Mouse (Mus musculus): ENCODE measurements around the gene Hrh3.

Hrh3 gene

DNA sequence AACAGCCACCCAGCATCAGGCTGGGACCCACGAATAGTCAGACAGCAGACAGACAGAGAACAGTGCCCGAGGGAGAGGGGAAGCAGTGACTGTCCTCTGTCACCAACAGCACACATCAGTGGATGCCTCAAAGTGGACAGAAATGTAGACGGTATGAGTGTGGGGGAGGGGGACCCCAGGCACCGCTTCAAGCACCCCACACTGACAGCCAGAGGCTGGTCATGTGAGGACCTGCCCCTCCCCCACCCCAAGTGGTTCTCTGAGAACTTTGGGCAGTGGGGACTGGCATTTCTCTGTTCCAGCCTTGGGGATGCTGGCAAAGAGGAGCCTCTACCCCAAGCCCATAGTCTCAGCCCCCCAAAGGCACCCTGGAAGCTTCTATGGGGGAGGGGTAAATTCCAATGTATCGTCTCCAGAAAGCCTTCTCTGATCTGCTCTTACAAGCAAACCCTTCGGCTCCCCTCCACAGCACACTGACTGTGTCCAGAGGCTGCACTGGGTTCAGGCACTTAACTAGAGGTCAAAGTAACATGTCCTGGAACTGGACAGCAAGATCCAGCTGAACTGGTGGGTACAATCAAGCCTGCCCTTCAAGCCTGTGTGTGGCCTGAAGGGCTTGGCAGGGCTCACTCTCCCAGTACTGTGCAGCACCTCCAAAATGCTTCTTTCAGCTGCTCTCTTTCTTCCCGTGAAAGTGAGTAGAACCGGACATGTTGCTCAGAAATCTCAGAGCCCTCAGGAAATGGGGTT is 1.3 kb upstream of the Hrh3 start:
- no peak for DNase-seq (ENCODE audit: low spot score in 2 of 2)

GRCm38 (mm10) chr2:180104659-180105377 is 530 bp upstream of the Hrh3 start:
- DNase-seq (ENCODE audit: low spot score in 2 of 2) = no peak

GRCm38 (mm10) chr2:180103151-180103977 is 924 bp downstream of the Hrh3 start:
- no peak for DNase-seq (ENCODE audit: low spot score in 2 of 2)

DNA sequence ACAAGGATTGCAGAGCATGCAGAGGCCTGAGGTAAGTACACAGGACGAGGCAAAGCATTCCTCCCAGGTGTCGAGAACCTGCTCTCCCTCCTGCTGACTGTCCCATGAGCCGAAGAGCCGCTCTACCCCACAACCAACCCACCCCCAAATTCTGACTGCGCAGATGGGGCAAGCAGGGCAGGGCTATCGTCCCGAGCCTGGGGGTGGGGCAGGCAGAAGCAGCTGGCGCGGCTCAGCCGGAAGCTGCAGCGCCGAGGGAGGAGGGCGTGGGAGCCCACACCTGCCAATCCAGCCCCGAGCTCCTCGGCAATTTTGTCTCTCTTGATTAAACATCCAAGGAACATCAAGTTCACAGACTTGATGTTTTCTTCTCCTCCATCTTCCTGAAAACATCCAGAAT is 4.8 kb downstream of the Hrh3 start:
- DNase-seq (ENCODE audit: low spot score in 2 of 2) = no peak

DNA sequence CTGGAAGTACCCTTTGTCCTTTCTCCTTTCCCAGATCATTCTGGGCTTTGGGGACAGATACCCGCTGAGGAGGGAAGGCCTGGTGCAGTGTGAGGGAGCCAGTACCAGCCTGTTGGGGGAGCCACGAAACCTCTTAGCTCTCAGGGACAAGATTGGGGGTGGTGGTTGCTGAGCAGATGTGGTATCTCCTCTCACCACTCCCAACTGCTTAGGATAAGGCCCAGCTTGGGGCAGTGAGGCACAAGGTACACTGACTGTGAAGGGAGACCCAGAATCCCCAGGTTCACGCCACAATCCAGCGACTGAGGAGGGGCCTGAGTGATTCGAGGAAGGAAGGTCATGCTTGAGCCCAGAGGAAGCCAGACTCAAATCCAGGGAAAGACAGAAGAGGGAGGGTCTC is 6.1 kb downstream of the Hrh3 start:
- no peak for DNase-seq (ENCODE audit: low spot score in 2 of 2)

DNA sequence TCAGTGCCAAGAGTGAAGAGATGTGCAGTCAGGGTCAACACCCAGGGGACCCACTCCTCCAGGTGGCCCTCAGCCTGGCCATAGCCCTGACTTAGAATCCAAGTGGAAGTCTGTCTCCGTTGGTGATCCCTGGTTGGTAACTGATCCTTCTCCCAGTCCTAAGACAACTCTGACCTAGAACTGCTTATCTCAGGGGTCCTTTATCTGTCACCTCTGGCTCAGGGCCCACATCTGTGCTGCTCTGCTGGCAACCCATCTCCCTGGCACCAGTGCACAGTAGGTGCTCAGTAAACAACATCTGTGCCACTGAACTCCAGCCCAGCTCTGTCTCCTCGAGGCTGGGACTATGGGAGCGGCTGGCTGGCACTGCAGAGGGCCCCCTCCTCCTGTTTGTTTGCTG is 6.7 kb downstream of the Hrh3 start:
- DNase-seq (ENCODE audit: low spot score in 2 of 2) = no peak

DNA sequence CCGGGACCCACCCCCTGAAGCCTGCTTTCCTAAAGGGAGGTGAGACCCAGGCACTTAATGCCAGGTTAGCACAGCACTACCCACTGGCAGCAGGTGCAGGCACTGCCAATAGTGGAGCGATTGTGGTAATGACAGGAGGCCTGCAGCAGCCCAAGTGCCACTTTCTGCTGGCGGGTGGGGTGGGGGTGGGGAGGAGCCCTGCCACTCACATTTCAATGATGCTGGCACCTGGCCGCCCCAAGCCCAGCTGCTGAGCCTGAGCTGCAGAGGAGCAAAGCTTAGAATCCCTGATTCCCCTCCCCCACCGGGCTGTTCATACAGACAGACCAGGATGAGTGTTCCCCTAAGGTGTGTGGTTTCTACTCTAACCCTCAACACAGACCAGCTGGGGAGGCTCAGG is 8.6 kb downstream of the Hrh3 start:
- DNase-seq (ENCODE audit: low spot score in 2 of 2) = no peak

GRCm38 (mm10) chr2:180090285-180090684 is 14.0 kb downstream of the Hrh3 start:
- no peak for DNase-seq (ENCODE audit: low spot score in 2 of 2)

DNA sequence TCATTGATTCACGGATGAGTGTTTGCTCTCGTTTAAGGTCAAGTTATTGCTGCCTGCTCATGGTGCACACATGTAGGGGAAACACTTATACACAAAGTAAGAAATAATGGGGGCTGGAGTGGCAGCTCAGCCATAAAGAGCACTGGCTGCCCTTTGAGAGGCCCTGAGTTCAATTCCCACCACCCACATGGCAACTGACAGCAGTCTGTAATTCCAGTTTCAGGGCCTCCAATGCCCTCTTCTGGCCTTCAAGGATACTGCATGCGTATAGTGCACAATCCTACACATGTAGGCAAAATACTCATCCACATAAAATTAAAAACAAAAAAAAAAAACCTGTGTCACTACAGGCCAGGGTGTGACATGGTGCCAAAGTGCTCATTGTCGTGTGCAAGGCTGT is 16.8 kb downstream of the Hrh3 start:
- DNase-seq (ENCODE audit: low spot score in 2 of 2) = no peak

DNA sequence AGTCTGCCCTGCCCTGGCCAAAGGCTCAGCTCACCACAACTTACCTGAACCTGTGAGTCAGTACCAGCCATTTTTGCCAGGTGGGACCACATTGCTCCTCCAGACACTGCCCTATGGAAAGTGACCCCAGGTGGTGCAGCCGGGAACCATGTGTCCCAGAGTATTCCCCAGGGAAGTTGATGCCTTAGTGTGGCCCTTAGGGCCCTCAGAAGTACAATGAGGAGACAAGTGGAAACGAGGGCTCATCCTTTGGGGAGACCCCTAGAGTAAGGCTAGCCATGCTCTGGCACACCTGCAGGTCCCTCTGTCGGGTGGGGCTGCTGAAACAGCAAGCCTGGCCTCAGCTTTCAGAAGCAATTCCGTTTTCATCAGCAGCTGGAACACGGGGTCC is 17.7 kb downstream of the Hrh3 start:
- no peak for DNase-seq (ENCODE audit: low spot score in 2 of 2)

DNA sequence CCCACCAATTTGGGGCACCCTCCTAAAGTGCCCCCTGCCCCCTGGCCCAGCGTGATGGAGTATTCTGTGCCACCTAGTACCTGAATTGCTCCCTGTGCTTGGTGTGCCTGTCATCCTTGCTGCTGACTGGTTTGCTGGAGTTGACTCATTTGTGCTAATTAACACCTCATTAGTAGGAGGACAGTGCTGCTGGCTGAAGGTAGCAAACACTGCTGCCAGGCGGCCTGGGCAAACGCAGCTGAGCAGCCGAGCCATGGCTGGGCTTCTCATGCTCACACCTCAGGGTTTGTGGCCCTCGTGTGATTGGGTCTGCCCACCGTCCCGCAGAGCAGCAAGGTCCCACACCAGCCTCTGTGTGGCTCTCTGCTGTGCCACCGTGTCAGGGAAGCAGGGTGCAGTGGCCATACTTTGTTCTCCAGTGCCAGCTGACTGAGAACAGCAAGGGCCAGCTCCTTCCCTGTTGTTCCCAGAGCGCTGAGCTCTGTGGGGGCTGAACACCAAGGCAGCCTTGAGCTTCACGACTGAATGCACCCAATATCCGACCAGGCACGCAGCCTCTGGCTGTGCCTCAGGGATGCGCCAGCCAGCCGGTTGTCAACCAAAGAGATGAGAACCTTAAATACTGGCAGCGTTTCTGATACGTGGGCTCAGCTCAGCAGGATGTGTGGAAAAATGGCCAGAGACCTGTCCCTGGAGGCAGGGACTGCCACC is 18.2 kb downstream of the Hrh3 start:
- no peak for DNase-seq (ENCODE audit: low spot score in 2 of 2)

DNA sequence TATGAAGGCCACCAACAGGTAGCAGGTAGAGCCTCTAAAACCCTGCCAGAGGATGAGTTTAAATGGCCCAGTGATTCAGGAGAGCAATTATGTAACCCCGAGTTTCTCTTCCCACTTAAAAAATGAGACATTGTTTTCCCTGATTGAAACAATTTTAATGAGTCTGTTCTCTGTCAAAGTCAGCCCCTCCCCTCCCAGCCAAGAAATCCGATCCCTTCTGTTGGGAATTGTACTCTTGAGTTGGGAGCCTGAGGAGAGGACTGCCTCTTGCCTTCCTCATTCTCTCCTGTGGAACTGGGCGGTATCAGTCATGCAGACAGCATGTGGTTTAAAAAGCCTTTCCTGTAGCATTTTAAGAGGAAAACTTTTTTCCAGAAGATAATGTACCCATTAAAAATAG is 19.7 kb downstream of the Hrh3 start:
- no peak for DNase-seq (ENCODE audit: low spot score in 2 of 2)

DNA sequence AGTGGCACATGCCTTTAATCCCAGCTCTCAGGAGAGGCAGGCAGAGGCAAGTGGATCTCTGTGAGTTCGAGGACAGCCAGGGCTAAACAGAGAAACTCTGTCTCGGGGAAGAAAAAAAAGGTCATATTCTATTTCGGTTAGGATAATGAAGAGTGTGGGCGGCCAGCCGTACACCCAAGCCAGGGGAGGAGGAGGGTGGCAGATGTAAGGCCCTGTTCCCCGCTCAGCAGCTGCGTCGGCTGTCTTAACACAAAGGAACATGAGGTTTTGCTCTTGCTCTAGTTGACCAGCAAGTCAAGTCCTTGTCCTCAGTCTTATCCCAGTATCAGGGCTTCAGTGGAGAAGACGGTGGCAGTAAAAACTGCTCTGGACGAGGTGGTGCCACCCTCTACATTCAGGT is 21.2 kb downstream of the Hrh3 start:
- no peak for DNase-seq (ENCODE audit: low spot score in 2 of 2)

DNA sequence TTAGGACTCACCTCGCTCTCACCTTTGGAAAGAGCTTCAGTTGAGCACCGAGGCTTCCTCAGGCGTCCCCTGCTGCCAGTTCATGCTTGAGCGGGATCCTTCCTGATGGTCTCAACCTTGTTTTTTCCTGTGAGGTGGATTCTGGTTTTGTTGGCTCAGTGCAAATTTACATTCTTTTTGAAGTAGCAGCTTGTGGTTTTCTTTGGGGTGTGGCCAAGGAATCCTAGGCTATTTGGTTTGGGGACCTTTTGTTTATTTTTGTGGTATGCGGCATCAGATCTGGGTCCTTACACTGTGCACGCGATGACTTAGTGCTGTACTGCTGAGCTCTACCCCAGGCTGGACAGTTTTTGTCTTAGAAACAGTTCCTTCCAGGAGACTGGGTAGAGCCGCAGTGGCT is 23.6 kb downstream of the Hrh3 start:
- DNase-seq (ENCODE audit: low spot score in 2 of 2) = no peak

DNA sequence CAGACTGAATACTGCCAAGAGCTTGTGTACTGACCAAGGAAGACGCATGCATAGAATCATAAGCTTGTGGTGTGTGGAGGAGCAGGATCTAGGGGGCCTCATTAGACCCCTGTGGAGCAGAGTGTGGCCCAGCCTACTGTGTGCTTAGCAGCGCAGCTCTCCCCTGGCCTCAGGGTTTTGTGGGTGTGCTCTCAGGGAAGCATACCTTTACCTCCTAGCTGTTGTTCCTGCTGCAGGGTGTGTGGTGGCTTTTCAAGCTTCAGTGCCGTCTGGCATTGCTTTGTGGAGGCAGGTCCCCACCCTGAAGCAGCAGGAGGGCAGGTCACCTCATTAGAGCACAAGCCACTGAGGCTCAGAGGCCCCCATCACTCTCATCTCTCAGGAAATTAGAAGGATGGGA is 26.7 kb downstream of the Hrh3 start:
- no peak for DNase-seq (ENCODE audit: low spot score in 2 of 2)

GRCm38 (mm10) chr2:180072886-180073285 is 31.4 kb downstream of the Hrh3 start:
- DNase-seq (ENCODE audit: low spot score in 2 of 2) = no peak

DNA sequence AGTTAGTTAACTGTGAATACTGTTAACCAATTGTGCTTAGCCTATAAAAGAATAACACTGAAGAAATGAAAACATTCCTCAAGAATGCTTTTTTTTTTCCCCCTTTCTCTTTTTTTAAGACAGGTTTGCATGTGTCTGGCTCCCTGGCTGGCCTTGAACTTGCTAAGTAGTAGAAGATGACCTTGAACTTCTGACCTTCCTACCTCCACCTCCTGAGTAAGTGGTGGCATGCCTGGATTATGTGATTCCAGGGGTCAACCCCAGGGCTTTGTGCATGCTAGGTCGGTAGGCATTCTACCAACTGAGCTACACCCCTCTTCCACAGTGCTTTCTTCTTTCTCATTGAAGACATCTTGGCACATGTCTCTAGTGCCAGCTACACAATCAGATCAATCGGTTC is 32.6 kb downstream of the Hrh3 start:
- no peak for DNase-seq (ENCODE audit: low spot score in 2 of 2)

GRCm38 (mm10) chr2:180070481-180071453 is 33.5 kb downstream of the Hrh3 start, which contains the start of gene Mtg2:
Mtg2 (plus strand) TSS chr2:180070588.
- peak; percentile 91 to 96 for DNase-seq (ENCODE audit: low spot score in 2 of 2)

- DNase-seq (ENCODE audit: low spot score in 2 of 2) = no peak
These were observed 34.4 kb downstream of the Hrh3 start for GRCm38 (mm10) chr2:180069770-180070480.

Measured in frontal cortex, postnatal 14 days (tissue).